Mouse (Mus musculus) heart, adult 2 months (tissue): ENCODE measurements at regions not wholly inside any gene's neighbourhood (a gene's known extent, or its start where the extent isn't known, plus 50 kb on each side); places are given as distances from the start of the nearest gene placed in this dataset.

Source experiments
- DNase-seq, 2 experiments: peaks; one replicate each; pipeline ENCODE4 v3.0.0; 2021
- H3K27ac ChIP-seq: fragments of 200-600 bp; 2 replicates; pipeline ENCODE4 v1.8.1; 2022
- H3K27me3 ChIP-seq: fragments of 200-500 bp; 2 replicates; pipeline ENCODE4 v1.6.1; 2012; ENCODE audit warnings: mild to moderate bottlenecking, low read length, inconsistent platforms, mixed read lengths; ENCODE audit not compliant: control insufficient read depth, insufficient read depth
- H3K36me3 ChIP-seq: fragments of 200-500 bp; 2 replicates; pipeline ENCODE4 v1.6.1; 2012; ENCODE audit warnings: low read length, inconsistent platforms; ENCODE audit not compliant: control insufficient read depth, insufficient read depth
- H3K4me1 ChIP-seq: fragments of 200-500 bp; 2 replicates; pipeline ENCODE4 v1.6.1; 2011; ENCODE audit warnings: low read length; ENCODE audit not compliant: control insufficient read depth, insufficient read depth
- H3K4me3 ChIP-seq: fragments of 200-600 bp; 2 replicates; pipeline ENCODE4 v1.8.1; 2022
- H3K79me2 ChIP-seq: fragments of 200-500 bp; replicated peaks from 2 replicates; pipeline ENCODE4 v1.6.1; 2012; ENCODE audit warnings: mild to moderate bottlenecking, inconsistent platforms, low read length, moderate library complexity, mixed read lengths; ENCODE audit not compliant: control insufficient read depth, insufficient read depth
- H3K9ac ChIP-seq: fragments of 200-500 bp; 2 replicates; pipeline ENCODE4 v1.6.1; 2012; ENCODE audit warnings: low read depth, mild to moderate bottlenecking, control low read depth, inconsistent platforms, low read length, mixed read lengths
- CTCF ChIP-seq: fragments of 200-600 bp; IDR thresholded peaks from 2 replicates; pipeline ENCODE4 v1.8.1; 2022; ENCODE audit warnings: antibody characterized with exemption, mild to moderate bottlenecking, moderate library complexity
- EP300 ChIP-seq: fragments of 200-500 bp; IDR thresholded peaks from 2 replicates; pipeline ENCODE4 v1.6.1; 2011; ENCODE audit warnings: low read depth, low read length, control low read depth; ENCODE audit not compliant: insufficient read depth
- POLR2A ChIP-seq: fragments of 200-500 bp; IDR thresholded peaks from 2 replicates; pipeline ENCODE4 v1.6.1; 2011; ENCODE audit warnings: mild to moderate bottlenecking, low read depth, low read length, control low read depth; ENCODE audit not compliant: insufficient read depth
- WGBS: fragments of 180-500 bp; shearing (Covaris S2); methylation state at CpG from one replicate; pipeline ENCODE4 v1.1.7; 2018; 5-methylcytosine and 5-hydroxymethylcytosine counted together
- intact Hi-C: fragments of 180-260 bp; cut with DNase I; formaldehyde crosslinking; loops from one replicate; pipeline ENCODE4 v1.15.1; 2025

GRCm38 (mm10) chr7:69564432-69564831 lies 802.1 kb downstream of the Nr2f2 start:
- Histone ChIP-seq H3K27ac (no peak overlapping the region), H3K4me3 (no peak overlapping the region), H3K4me1 (no peaks in the 10 kb centered on the region), H3K9ac (no peak overlapping the region), H3K36me3 (no peaks in the 10 kb centered on the region), H3K27me3 (no peaks in the 10 kb centered on the region), H3K79me2 (no peaks in the 10 kb centered on the region)
- intact Hi-C loops = no loop called here
- DNase-seq = no peak
- WGBS = 70% methylated on average over 2 of the region's 2 CpGs
- TF ChIP-seq CTCF (no peak), POLR2A (no peak), EP300 (no peak)

- H3K9ac ChIP-seq = no peak overlapping the region
- no peaks in the 10 kb centered on the region for H3K36me3 ChIP-seq
- no peak overlapping the region for H3K4me3 ChIP-seq
- H3K27me3 ChIP-seq = no peaks in the 10 kb centered on the region
- no peak for TF ChIP-seq CTCF
- TF ChIP-seq POLR2A = no peak
- H3K4me1 ChIP-seq = no peaks in the 10 kb centered on the region
- WGBS = 70% methylated on average over 8 of the region's 8 CpGs
- intact Hi-C loops = no loop called here
- no peak for DNase-seq
- no peak overlapping the region for H3K27ac ChIP-seq
- no peaks in the 10 kb centered on the region for H3K79me2 ChIP-seq
Observed at GRCm38 (mm10) chr7:69554776-69555175, 805.7 kb upstream of the Arrdc4 start.

DNA sequence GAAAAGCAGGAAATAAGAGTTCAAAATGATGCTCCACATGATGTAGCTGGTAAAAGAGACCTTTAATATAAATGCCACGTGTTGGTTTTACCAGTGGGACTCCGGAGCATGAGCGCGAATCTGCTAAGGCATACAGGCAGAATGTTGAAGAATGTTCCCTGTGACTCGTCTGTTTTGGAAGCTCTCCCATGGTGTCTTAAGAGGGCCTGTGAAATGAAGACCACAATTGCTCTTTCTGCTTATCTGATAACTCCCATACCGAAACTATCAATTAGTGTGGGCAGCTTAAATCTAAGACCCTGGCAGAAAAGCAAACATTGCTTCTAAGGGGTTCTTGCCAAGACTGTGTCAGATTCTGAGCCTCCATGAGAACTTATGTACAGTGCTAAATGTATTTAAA lies 804.9 kb upstream of the Arrdc4 start:
- Histone ChIP-seq H3K27me3 (no peaks in the 10 kb centered on the region), H3K4me1 (no peaks in the 10 kb centered on the region), H3K4me3 (no peak overlapping the region), H3K9ac (no peak overlapping the region), H3K79me2 (no peaks in the 10 kb centered on the region), H3K27ac (no peak overlapping the region), H3K36me3 (no peaks in the 10 kb centered on the region)
- TF ChIP-seq EP300 (no peak), POLR2A (no peak), CTCF (no peak)
- intact Hi-C loops = no loop called here
- DNase-seq = no peak
- WGBS = 72% methylated on average over 6 of the region's 6 CpGs

DNA sequence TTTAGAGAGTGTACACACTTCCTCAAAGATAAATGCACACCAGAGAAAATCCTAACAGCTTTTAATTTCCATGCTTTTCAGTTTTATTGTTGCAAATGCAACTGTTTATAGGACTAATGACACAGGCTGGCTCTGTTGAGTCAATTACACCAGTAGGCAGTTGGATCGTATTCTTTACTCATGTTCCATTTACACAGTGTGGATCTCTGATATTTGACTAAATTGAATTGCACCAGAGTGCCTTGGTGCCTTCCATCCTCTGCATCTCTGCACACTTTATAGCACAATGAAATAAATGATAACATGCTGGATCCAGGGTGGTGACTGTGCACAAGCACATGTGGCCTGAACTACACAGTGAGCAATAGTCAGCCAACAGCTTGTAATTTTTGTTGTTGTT lies 787.0 kb upstream of the Arrdc4 start:
- Histone ChIP-seq H3K4me1 (no peaks in the 10 kb centered on the region), H3K27ac (no peak overlapping the region), H3K36me3 (no peaks in the 10 kb centered on the region), H3K9ac (no peak overlapping the region), H3K79me2 (no peaks in the 10 kb centered on the region), H3K4me3 (no peak overlapping the region), H3K27me3 (no peaks in the 10 kb centered on the region)
- 86% methylated on average over 1 of the region's 1 CpGs for WGBS
- DNase-seq = no peak
- intact Hi-C loops = no loop called here
- TF ChIP-seq EP300 (no peak), POLR2A (no peak), CTCF (no peak)

GRCm38 (mm10) chr7:69513966-69514365 lies 764.9 kb upstream of the Arrdc4 start:
- Histone ChIP-seq H3K4me1 (no peaks in the 10 kb centered on the region), H3K27ac (no peak overlapping the region), H3K36me3 (no peaks in the 10 kb centered on the region), H3K79me2 (no peaks in the 10 kb centered on the region), H3K9ac (no peak overlapping the region), H3K4me3 (no peak overlapping the region), H3K27me3 (no peaks in the 10 kb centered on the region)
- no peak for TF ChIP-seq CTCF
- TF ChIP-seq EP300 = no peak
- no peak for TF ChIP-seq POLR2A
- no peak for DNase-seq
- intact Hi-C loops = no loop called here
- 59% methylated on average over 2 of the region's 2 CpGs for WGBS

DNA sequence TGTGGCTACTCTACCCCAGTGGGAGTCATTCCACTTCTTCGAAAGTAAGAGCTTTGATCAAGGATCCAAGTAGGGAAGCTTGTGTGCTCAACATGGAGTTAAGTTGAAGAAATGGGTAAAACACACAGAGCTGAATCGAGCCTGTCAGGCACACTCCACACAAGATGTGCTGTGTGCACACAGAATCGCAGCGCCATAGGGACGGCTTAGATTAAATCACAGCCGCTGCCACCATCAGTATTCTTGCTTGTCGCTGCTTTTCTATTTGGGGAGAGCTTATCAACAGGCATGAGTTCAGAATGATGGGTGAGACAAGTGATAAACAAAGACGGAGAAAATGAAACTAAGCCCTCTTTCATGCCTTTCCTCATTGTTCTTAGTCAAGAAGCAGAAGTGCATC lies 761.3 kb upstream of the Arrdc4 start:
- no peak for DNase-seq
- Histone ChIP-seq H3K4me1 (no peaks in the 10 kb centered on the region), H3K4me3 (no peak overlapping the region), H3K9ac (no peak overlapping the region), H3K36me3 (no peaks in the 10 kb centered on the region), H3K27me3 (no peaks in the 10 kb centered on the region), H3K79me2 (no peaks in the 10 kb centered on the region), H3K27ac (no peak overlapping the region)
- intact Hi-C loops = no loop called here
- no peak for TF ChIP-seq EP300
- no peak for TF ChIP-seq POLR2A
- no peak for TF ChIP-seq CTCF
- 58% methylated on average over 8 of the region's 8 CpGs for WGBS
